Mouse (Mus musculus): ENCODE measurements around the gene Rab5if. TPM values are rescaled to one million over a fixed set of nuclear protein-coding genes. Genes with fewer than 3 reads are reported as not detected.
"Not testable (repeated sequence)": the region's sequence is repeated elsewhere in the genome, so short reads cannot be mapped to it uniquely, and the experiment has no call there.

Rab5if gene
- 8.9 and 10.3 TPM in 2 replicates for polyA plus RNA-seq (2012)

- H3K4me3 ChIP-seq (replicated peaks) = peak within 1 kb of the TSS; percentile 99
- peaks cover 43% of the 10 kb centered on the region for H3K36me3 ChIP-seq (ENCODE audit: control insufficient read depth)
- no peaks in the 10 kb centered on the region for H3K9me3 ChIP-seq (ENCODE audit: control insufficient read depth, low read length)
- TF ChIP-seq TAL1 (IDR thresholded peaks at IDR 0.05; ENCODE audit: low read length) = no peak
- TF ChIP-seq GATA1 (IDR thresholded peaks at IDR 0.05; ENCODE audit: low read length) = no peak
- peaks cover 44% of the 10 kb centered on the region for H3K4me1 ChIP-seq (ENCODE audit: control insufficient read depth)
- H3K27me3 ChIP-seq (ENCODE audit: control insufficient read depth) = no peaks in the 10 kb centered on the region
These were observed at the start of gene Rab5if for GRCm38 (mm10) chr2:156862772-156863486. Gene Rab5if (plus strand): TSS chr2:156863128.

GRCm38 (mm10) chr2:156814344-156814801 lies 48.6 kb upstream of the Rab5if start:
- Histone ChIP-seq H3K27me3 (ENCODE audit: control insufficient read depth) (peaks cover 2% of the 10 kb centered on the region; the same call in 1 of the 2 replicates), H3K36me3 (ENCODE audit: control insufficient read depth) (no peaks in the 10 kb centered on the region), H3K9me3 (ENCODE audit: control insufficient read depth, low read length) (no peaks in the 10 kb centered on the region), H3K4me3 (replicated peaks) (no peak overlapping the region), H3K4me1 (ENCODE audit: control insufficient read depth) (no peaks in the 10 kb centered on the region)
- TF ChIP-seq GATA1 (IDR thresholded peaks at IDR 0.05; ENCODE audit: low read length) = no peak
- TF ChIP-seq TAL1 (IDR thresholded peaks at IDR 0.05; ENCODE audit: low read length) = no peak

GRCm38 (mm10) chr2:156814893-156815292 lies 48.0 kb upstream of the Rab5if start:
- Histone ChIP-seq H3K4me3 (replicated peaks) (no peak overlapping the region), H3K9me3 (ENCODE audit: control insufficient read depth, low read length) (no peaks in the 10 kb centered on the region), H3K36me3 (ENCODE audit: control insufficient read depth) (no peaks in the 10 kb centered on the region), H3K27me3 (ENCODE audit: control insufficient read depth) (peaks cover 2% of the 10 kb centered on the region; the same call in 1 of the 2 replicates), H3K4me1 (ENCODE audit: control insufficient read depth) (no peaks in the 10 kb centered on the region)
- TF ChIP-seq TAL1 (IDR thresholded peaks at IDR 0.05; ENCODE audit: low read length) = no peak
- no peak for TF ChIP-seq GATA1 (IDR thresholded peaks at IDR 0.05; ENCODE audit: low read length)

DNA sequence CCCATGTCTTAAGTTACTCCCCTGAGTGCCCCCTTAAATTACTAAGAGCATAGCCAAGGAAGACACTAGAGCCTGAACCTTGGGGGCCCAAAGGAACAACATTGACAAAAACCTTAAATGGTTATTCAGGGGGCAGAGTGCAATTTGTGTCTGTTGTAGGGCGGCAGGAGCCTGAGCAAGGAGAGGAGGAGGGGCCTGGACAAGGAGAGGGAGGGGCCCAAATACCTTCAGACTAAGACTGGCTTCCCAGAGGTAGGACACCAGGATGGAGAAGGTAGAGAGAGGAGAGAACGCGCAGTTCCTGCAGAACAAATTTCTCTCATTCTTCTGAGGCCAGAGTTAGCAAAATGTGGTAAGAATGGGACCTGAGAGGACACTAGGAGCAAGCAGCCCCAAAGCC lies 47.5 kb upstream of the Rab5if start:
- TF ChIP-seq TAL1 (IDR thresholded peaks at IDR 0.05; ENCODE audit: low read length) (no peak), GATA1 (IDR thresholded peaks at IDR 0.05; ENCODE audit: low read length) (no peak)
- no peak overlapping the region for H3K4me3 ChIP-seq (replicated peaks)
- H3K36me3 ChIP-seq (ENCODE audit: control insufficient read depth) = no peaks in the 10 kb centered on the region
- no peaks in the 10 kb centered on the region for H3K9me3 ChIP-seq (ENCODE audit: control insufficient read depth, low read length)
- H3K27me3 ChIP-seq (ENCODE audit: control insufficient read depth) = peaks cover 2% of the 10 kb centered on the region; the same call in 1 of the 2 replicates
- no peaks in the 10 kb centered on the region for H3K4me1 ChIP-seq (ENCODE audit: control insufficient read depth)

DNA sequence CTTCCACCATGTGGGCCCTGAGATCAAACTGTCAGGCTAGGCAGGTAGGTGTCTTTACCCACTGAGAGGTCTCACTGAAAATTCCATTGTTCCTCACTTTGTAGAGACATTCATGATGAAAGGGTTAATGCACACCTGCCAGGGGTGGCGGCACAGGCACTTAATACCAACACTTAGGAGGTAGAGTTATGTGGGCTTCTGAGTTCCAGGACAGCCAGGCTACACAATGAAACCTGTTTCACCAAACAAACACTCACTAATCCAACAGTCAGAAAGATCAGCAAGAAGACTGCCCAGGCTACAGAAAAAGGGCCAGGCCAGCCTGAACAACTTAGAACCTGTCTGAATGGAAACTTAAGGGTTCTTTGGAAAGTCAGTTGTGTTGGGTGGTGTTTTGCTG lies 46.8 kb upstream of the Rab5if start:
- peaks cover 2% of the 10 kb centered on the region; the same call in 1 of the 2 replicates for H3K27me3 ChIP-seq (ENCODE audit: control insufficient read depth)
- H3K9me3 ChIP-seq (ENCODE audit: control insufficient read depth, low read length) = no peaks in the 10 kb centered on the region
- TF ChIP-seq TAL1 (IDR thresholded peaks at IDR 0.05; ENCODE audit: low read length) (no peak), GATA1 (IDR thresholded peaks at IDR 0.05; ENCODE audit: low read length) (no peak)
- H3K4me1 ChIP-seq (ENCODE audit: control insufficient read depth) = no peaks in the 10 kb centered on the region
- no peak overlapping the region for H3K4me3 ChIP-seq (replicated peaks)
- no peaks in the 10 kb centered on the region for H3K36me3 ChIP-seq (ENCODE audit: control insufficient read depth)

GRCm38 (mm10) chr2:156825128-156825527 lies 37.8 kb upstream of the Rab5if start:
- not testable (repeated sequence) for H3K4me3 ChIP-seq (replicated peaks); H3K27me3 ChIP-seq (ENCODE audit: control insufficient read depth); H3K4me1 ChIP-seq (ENCODE audit: control insufficient read depth); H3K36me3 ChIP-seq (ENCODE audit: control insufficient read depth); H3K9me3 ChIP-seq (ENCODE audit: control insufficient read depth, low read length)

DNA sequence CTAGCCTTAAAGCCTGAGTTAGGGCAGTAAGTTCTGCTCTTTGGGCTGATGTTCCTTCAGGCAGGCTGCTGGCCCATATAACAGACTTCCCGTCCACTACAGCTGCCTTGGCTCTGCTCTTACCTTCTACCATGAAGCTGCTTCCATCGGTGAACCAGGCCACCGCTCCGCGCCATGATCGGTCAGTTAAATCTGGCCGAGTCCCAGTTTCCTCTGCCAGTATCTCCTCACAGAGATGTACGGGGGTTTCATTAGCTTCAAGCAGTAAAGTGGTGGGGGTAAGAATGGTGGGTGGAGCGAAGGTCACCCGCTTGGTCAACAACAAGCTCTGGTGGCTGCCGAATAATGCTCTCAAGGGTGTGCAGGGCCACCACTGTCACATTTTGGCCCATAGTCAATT lies 28.6 kb upstream of the Rab5if start:
- H3K9me3 ChIP-seq (ENCODE audit: control insufficient read depth, low read length) = peaks cover 50% of the 10 kb centered on the region
- H3K27me3 ChIP-seq (ENCODE audit: control insufficient read depth) = no peaks in the 10 kb centered on the region; the same call in 1 of the 2 replicates
- no peak overlapping the region for H3K4me3 ChIP-seq (replicated peaks)
- H3K4me1 ChIP-seq (ENCODE audit: control insufficient read depth) = peaks cover 5% of the 10 kb centered on the region
- peaks cover 46% of the 10 kb centered on the region for H3K36me3 ChIP-seq (ENCODE audit: control insufficient read depth)
- TF ChIP-seq GATA1 (IDR thresholded peaks at IDR 0.05; ENCODE audit: low read length) (no peak), TAL1 (IDR thresholded peaks at IDR 0.05; ENCODE audit: low read length) (no peak)

GRCm38 (mm10) chr2:156838839-156839238 lies 24.1 kb upstream of the Rab5if start:
- peaks cover 11% of the 10 kb centered on the region for H3K9me3 ChIP-seq (ENCODE audit: control insufficient read depth, low read length)
- H3K4me3 ChIP-seq (replicated peaks) = no peak overlapping the region
- no peaks in the 10 kb centered on the region; the same call in 1 of the 2 replicates for H3K27me3 ChIP-seq (ENCODE audit: control insufficient read depth)
- TF ChIP-seq GATA1 (IDR thresholded peaks at IDR 0.05; ENCODE audit: low read length) (no peak), TAL1 (IDR thresholded peaks at IDR 0.05; ENCODE audit: low read length) (no peak)
- peaks cover 39% of the 10 kb centered on the region for H3K4me1 ChIP-seq (ENCODE audit: control insufficient read depth)
- H3K36me3 ChIP-seq (ENCODE audit: control insufficient read depth) = peaks cover 19% of the 10 kb centered on the region

- Histone ChIP-seq H3K36me3 (ENCODE audit: control insufficient read depth) (peaks cover 17% of the 10 kb centered on the region), H3K4me1 (ENCODE audit: control insufficient read depth) (peaks cover 39% of the 10 kb centered on the region), H3K27me3 (ENCODE audit: control insufficient read depth) (no peaks in the 10 kb centered on the region; the same call in 1 of the 2 replicates), H3K9me3 (ENCODE audit: control insufficient read depth, low read length) (peaks cover 6% of the 10 kb centered on the region), H3K4me3 (replicated peaks) (peak within 1 kb of the TSS; percentile 68)
- TF ChIP-seq TAL1 (IDR thresholded peaks at IDR 0.05; ENCODE audit: low read length) (no peak), GATA1 (IDR thresholded peaks at IDR 0.05; ENCODE audit: low read length) (no peak)
These were observed 23.4 kb upstream of the Rab5if start, which contains the start of gene Tgif2 for GRCm38 (mm10) chr2:156839319-156840191. Gene Tgif2 (plus strand): TSS chr2:156840007.

Measured in erythroblast, embryonic 14.5 days (primary cell).